Mouse (Mus musculus): ENCODE measurements at regions not wholly inside any gene's neighbourhood (a gene's known extent, or its start where the extent isn't known, plus 50 kb on each side); places are given as distances from the start of the nearest gene placed in this dataset.
A peak's percentile ranks its signal among the peaks of the same experiment; 100 is the strongest.

GRCm38 (mm10) chr10:67339371-67339929 is 54.3 kb upstream of the Nrbf2 start:
- no peak for DNase-seq

- no peak for DNase-seq
Observed at GRCm38 (mm10) chr10:67344722-67345121, 59.6 kb upstream of the Nrbf2 start.

- no peak for DNase-seq
Observed at GRCm38 (mm10) chr10:67350956-67351355, 65.9 kb upstream of the Nrbf2 start.

- DNase-seq = no peak
Observed at GRCm38 (mm10) chr10:67360793-67361192, 75.7 kb upstream of the Nrbf2 start.

- no peak for DNase-seq
Observed at GRCm38 (mm10) chr10:67361281-67361680, 76.2 kb upstream of the Nrbf2 start.

- DNase-seq = no peak
Observed at GRCm38 (mm10) chr10:67364595-67364994, 79.5 kb upstream of the Nrbf2 start.

GRCm38 (mm10) chr10:67365158-67365557 is 80.1 kb upstream of the Nrbf2 start:
- DNase-seq = no peak

- DNase-seq = no peak
Observed at GRCm38 (mm10) chr10:67372569-67373161, 87.6 kb upstream of the Nrbf2 start.

GRCm38 (mm10) chr10:67376638-67377037 is 91.5 kb upstream of the Nrbf2 start:
- DNase-seq = no peak

- peak; percentile 28 for DNase-seq
Observed at GRCm38 (mm10) chr10:67377643-67378223, 92.6 kb upstream of the Nrbf2 start.

- no peak for DNase-seq
Observed at GRCm38 (mm10) chr10:67380174-67380573, 95.1 kb upstream of the Nrbf2 start.

GRCm38 (mm10) chr10:67383352-67383751 is 98.2 kb upstream of the Nrbf2 start:
- DNase-seq = no peak

- no peak for DNase-seq
Observed at GRCm38 (mm10) chr10:67383802-67384567, 98.9 kb upstream of the Nrbf2 start.

- DNase-seq = no peak
Observed at GRCm38 (mm10) chr10:67384568-67384958, 99.5 kb upstream of the Nrbf2 start.

- no peak for DNase-seq
Observed at GRCm38 (mm10) chr10:67385966-67386365, 100.9 kb upstream of the Nrbf2 start.

- no peak for DNase-seq
Observed at GRCm38 (mm10) chr10:67388755-67389154, 103.7 kb upstream of the Nrbf2 start.

GRCm38 (mm10) chr10:67400434-67400833 is 115.3 kb upstream of the Nrbf2 start:
- DNase-seq = no peak

GRCm38 (mm10) chr10:67401409-67401808 is 116.3 kb upstream of the Nrbf2 start:
- peak; percentile 51 for DNase-seq

GRCm38 (mm10) chr10:67417529-67417928 is 117.7 kb upstream of the Egr2 start:
- no peak for DNase-seq

GRCm38 (mm10) chr10:67420761-67421160 is 114.5 kb upstream of the Egr2 start:
- no peak for DNase-seq

- no peak for DNase-seq
Observed at GRCm38 (mm10) chr10:67425407-67425806, 109.9 kb upstream of the Egr2 start.

- peak; percentile 25 for DNase-seq
Observed at GRCm38 (mm10) chr10:67427220-67427619, 108.1 kb upstream of the Egr2 start.

GRCm38 (mm10) chr10:67430805-67431204 is 104.5 kb upstream of the Egr2 start:
- no peak for DNase-seq
